Mouse (Mus musculus) ES-E14 (cell line): ENCODE data around the gene Rmi1.

Experiments used
- CHD2 ChIP-seq: IDR thresholded peaks from 2 replicates; pipeline ENCODE4 v1.6.1; 2014; ENCODE audit warnings: mild to moderate bottlenecking, low read depth, low read length, inconsistent platforms
- HCFC1 ChIP-seq: IDR thresholded peaks from 2 replicates; pipeline ENCODE4 v1.6.1; 2012; ENCODE audit warnings: low read length, inconsistent platforms, borderline replicate concordance; ENCODE audit not compliant: insufficient read depth
- MAFK ChIP-seq: IDR thresholded peaks from 2 replicates; pipeline ENCODE4 v1.6.1; 2014; ENCODE audit warnings: mild to moderate bottlenecking, low read depth, low read length, inconsistent platforms; ENCODE audit not compliant: insufficient read depth
- ZC3H11A ChIP-seq: IDR thresholded peaks from 2 replicates; pipeline ENCODE4 v1.6.1; 2012; ENCODE audit warnings: low read depth, mild to moderate bottlenecking, inconsistent platforms, low read length, borderline replicate concordance
- ZNF384 ChIP-seq: IDR thresholded peaks from 2 replicates; pipeline ENCODE4 v1.6.1; 2012; ENCODE audit warnings: low read depth, low read length, inconsistent platforms

- TF ChIP-seq ZC3H11A (no peak), CHD2 (no peak), MAFK (no peak), HCFC1 (no peak), ZNF384 (peak; percentile 95)
Measured at GRCm38 (mm10) chr13:58439716-58440115, 37.7 kb downstream of the Rmi1 start.
